ENCODE assay signal across 14 mouse cellular contexts in the genomic region with DNA sequence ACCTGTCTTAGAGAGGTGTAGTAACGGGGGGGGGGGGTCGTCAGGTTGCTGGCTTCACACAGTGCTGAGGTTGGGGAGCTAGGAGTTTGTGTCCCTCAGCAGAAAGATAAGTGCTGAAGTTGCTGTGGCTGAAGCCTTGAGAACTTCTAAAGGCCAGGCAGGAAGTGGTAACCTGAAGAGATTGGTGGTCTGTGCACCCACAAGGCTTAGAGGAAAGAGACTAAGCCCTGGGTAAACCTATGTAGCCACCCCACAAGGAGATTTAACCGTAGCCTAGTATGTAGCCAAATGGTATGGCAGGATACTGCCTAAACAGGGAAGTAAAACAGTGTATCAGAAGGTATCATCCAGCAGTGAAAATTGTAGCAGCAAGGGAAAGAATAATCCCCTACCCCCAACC. TPM values are rescaled to one million over a fixed set of nuclear protein-coding genes. Genes with fewer than 3 reads are reported as not detected.
DNase-seq lines count a peak whose midpoint lies in the region; ATAC-seq lines count a peak whose summit lies in the region.
"Had no signal": no experiment of that assay in that cellular context is flagged by ENCODE, and none has a peak within 500 bp of the region (broad histone marks: within the 10 kb centered on the region; RNA-seq: fewer than 3 reads in every experiment).

No protein-coding gene starts in this region.

- H3K4me3 ChIP-seq in heart, embryonic 16.5 days (ENCODE audit: low read length) = no peak overlapping the region
- no peak overlapping the region for H3K4me3 ChIP-seq in embryonic facial prominence, embryonic 14.5 days (ENCODE audit: low read depth, low read length)
- H3K4me3 ChIP-seq: liver, embryonic 13.5 days had no signal

- no peaks in the 10 kb centered on the region for H3K36me3 ChIP-seq in heart, embryonic 16.5 days (ENCODE audit: control insufficient read depth, insufficient read depth)
- 0 out of 2 replicates have a peak, but pooled peaks cover 8% of the 10 kb centered on the region for H3K36me3 ChIP-seq in embryonic facial prominence, embryonic 14.5 days (ENCODE audit: control insufficient read depth, insufficient read depth, low read length)
- H3K36me3 ChIP-seq: liver, embryonic 13.5 days had no signal

- H3K4me1 ChIP-seq in heart, embryonic 16.5 days (ENCODE audit: control insufficient read depth, insufficient read depth, low read length) = peaks cover 58% of the 10 kb centered on the region
- H3K4me1 ChIP-seq in embryonic facial prominence, embryonic 14.5 days (ENCODE audit: control insufficient read depth, insufficient read depth, low read length) = peaks cover 21% of the 10 kb centered on the region

- 0 out of 2 replicates have a peak overlapping the region, but pooled peaks have one; percentile 14 for H3K27ac ChIP-seq in heart, embryonic 16.5 days (ENCODE audit: low read length)
- H3K27ac ChIP-seq in embryonic facial prominence, embryonic 14.5 days (replicated peaks; ENCODE audit: low read depth, low read length) = no peak overlapping the region
- H3K27ac ChIP-seq: liver, embryonic 13.5 days had no signal

- no peak overlapping the region for H3K4me2 ChIP-seq in heart, embryonic 16.5 days (ENCODE audit: low read depth, low read length)
- no peak overlapping the region for H3K4me2 ChIP-seq in embryonic facial prominence, embryonic 14.5 days (ENCODE audit: low read depth, low read length)
- H3K4me2 ChIP-seq: liver, embryonic 13.5 days had no signal

- intact Hi-C loops in heart, postnatal 25 days (cut with DNase I) = no loop called here
- intact Hi-C loops in left cerebral cortex, postnatal 36 days (cut with DNase I) = no loop called here

- no peaks in the 10 kb centered on the region for H3K27me3 ChIP-seq in heart, embryonic 16.5 days (ENCODE audit: control insufficient read depth, insufficient read depth, low read length)
- no peaks in the 10 kb centered on the region for H3K27me3 ChIP-seq in embryonic facial prominence, embryonic 14.5 days (replicated peaks; ENCODE audit: control insufficient read depth, insufficient read depth, low read length)
- H3K27me3 ChIP-seq: liver, embryonic 13.5 days had no signal

- WGBS in heart, embryonic 16.5 days = 66% methylated on average over 3 of the region's 3 CpGs
- 91% methylated on average over 3 of the region's 3 CpGs for WGBS in embryonic facial prominence, embryonic 14.5 days

- DNase-seq in heart, postnatal 25 days (ENCODE audit: low spot score) = no peak
- peak; percentile 49 to 66 for DNase-seq in CD8-positive naive resting alpha-beta T cell, adult 2 months (ENCODE audit: low read depth in 2 of 2, low spot score in 2 of 2)
- no peak for DNase-seq in embryonic facial prominence, embryonic 14.5 days (ENCODE audit: low spot score)
- DNase-seq in natural killer cell, adult 2 months (ENCODE audit: low spot score in 2 of 2) = peak; percentile 50 to 62
- DNase-seq in left cerebral cortex, postnatal 36 days (ENCODE audit: low spot score in 2 of 2) = no peak
- no peak for DNase-seq in frontal cortex, postnatal 36 days (ENCODE audit: low spot score in 2 of 2)
- DNase-seq: cerebellum, adult 8-10 months; gastrocnemius, postnatal 25 days; kidney, postnatal 36 days; liver, embryonic 13.5 days; right cerebral cortex, adult 18-20 months; spleen, adult 18-20 months had no signal

- no peak overlapping the region for H3K9ac ChIP-seq in heart, embryonic 16.5 days (ENCODE audit: low read length)
- 0 out of 2 replicates have a peak overlapping the region, but pooled peaks have one; percentile 3 for H3K9ac ChIP-seq in embryonic facial prominence, embryonic 14.5 days (ENCODE audit: low read depth, low read length)
- H3K9ac ChIP-seq: liver, embryonic 13.5 days had no signal

- no peaks in the 10 kb centered on the region for H3K9me3 ChIP-seq in heart, embryonic 16.5 days (replicated peaks; ENCODE audit: control insufficient read depth, low read length)
- no peaks in the 10 kb centered on the region for H3K9me3 ChIP-seq in embryonic facial prominence, embryonic 14.5 days (ENCODE audit: control insufficient read depth, low read length)
- H3K9me3 ChIP-seq: liver, embryonic 13.5 days had no signal

- ATAC-seq in heart, embryonic 16.5 days (replicated peaks; ENCODE audit: extremely low read depth, insufficient read depth, low FRiP score) = no peak
- no peak for ATAC-seq in embryonic facial prominence, embryonic 14.5 days (ENCODE audit: low read depth)
- ATAC-seq: intestine, postnatal 0 days had no signal

RNA-seq across cellular contexts. Expression of gene Fam129b, which starts 14.4 kb away (rescaled TPM):
- 44.9 and 57.3 TPM in 2 replicates for polyA plus RNA-seq in heart, embryonic 16.5 days (2015; fragmentation: Nextera tagmentation; extraction: Ambion mirVana)
- total RNA-seq in heart, postnatal 25 days (2021) = 10 to 100 TPM; 23.8 to 31.9 TPM
- polyA plus RNA-seq in embryonic facial prominence, embryonic 14.5 days (2014; fragmentation: Nextera tagmentation; extraction: Ambion mirVana) = 38.4 and 39.0 TPM in 2 replicates
- total RNA-seq in left cerebral cortex, postnatal 36 days (2021) = 10 to 100 TPM; 22.6 to 23.7 TPM

RNA-seq across cellular contexts. Expression of gene Stxbp1, which starts 43.2 kb away (rescaled TPM):
- 28.0 and 29.2 TPM in 2 replicates for polyA plus RNA-seq in heart, embryonic 16.5 days (2015; fragmentation: Nextera tagmentation; extraction: Ambion mirVana)
- 10 to 100 TPM; 11.0 to 11.7 TPM for total RNA-seq in heart, postnatal 25 days (2021)
- 26.8 and 29.7 TPM in 2 replicates for polyA plus RNA-seq in embryonic facial prominence, embryonic 14.5 days (2014; fragmentation: Nextera tagmentation; extraction: Ambion mirVana)
- total RNA-seq in left cerebral cortex, postnatal 36 days (2021) = 1,000 to 10,000 TPM in 1 of 2 experiments, 100 to 1,000 TPM in 1; 963 to 1,065 TPM

Comparison
In these comparisons a context has a peak if more than half of its experiments do, and no peak if none do; other contexts are left out.
1. DNase-seq: peak in CD8-positive naive resting alpha-beta T cell, adult 2 months (2 of 2) and natural killer cell, adult 2 months (2 of 2); none in heart, postnatal 25 days (single experiment), embryonic facial prominence, embryonic 14.5 days (single experiment), left cerebral cortex, postnatal 36 days (0 of 2) and frontal cortex, postnatal 36 days (0 of 2).
2. RNA of gene Stxbp1, which starts 43.2 kb away (total RNA-seq): 963 to 1,065 TPM in left cerebral cortex, postnatal 36 days; 11.0 to 11.7 TPM in heart, postnatal 25 days; every median in the first group is over 10 times any median in the second.